8 mouse cellular contexts compared by ENCODE assay signal in genomic region chr6:31220184-31220931, GRCm38 (mm10).
DNase-seq lines count a peak whose midpoint lies in the region; ATAC-seq lines count a peak whose summit lies in the region.

No protein-coding gene starts in this region.

- no peak overlapping the region; the same call in 1 of the 2 replicates for H3K9ac ChIP-seq in limb, embryonic 11.5 days (ENCODE audit: low read length)

- no peaks in the 10 kb centered on the region for H3K36me3 ChIP-seq in limb, embryonic 11.5 days (ENCODE audit: control insufficient read depth, insufficient read depth, low read length)
- no peaks in the 10 kb centered on the region for H3K36me3 ChIP-seq in midbrain, embryonic 10.5 days

- peak; percentile 91 for DNase-seq in adrenal gland, adult 2 months
- DNase-seq in embryo, embryonic 10 days (ENCODE audit: low spot score), result peak; percentile 71
- DNase-seq in gastrocnemius, postnatal 25 days, result peak; percentile 86
- DNase-seq in induced T-regulatory cell, adult 2 months (ENCODE audit: low read depth), result peak; percentile 86
- peak; percentile 78 for DNase-seq in limb, embryonic 11.5 days (ENCODE audit: low spot score)
- peak; percentile 76 for DNase-seq in midbrain, embryonic 10.5 days (ENCODE audit: low spot score)
- DNase-seq in right cerebral cortex, postnatal 4 days, result peak; percentile 43

- WGBS in limb, embryonic 11.5 days, result under 1% methylated on average over 30 of the region's 30 CpGs
- under 1% methylated on average over 30 of the region's 30 CpGs for WGBS in midbrain, embryonic 10.5 days

- H3K9me3 ChIP-seq in limb, embryonic 11.5 days (ENCODE audit: control insufficient read depth, low read length), result no peaks in the 10 kb centered on the region
- H3K9me3 ChIP-seq in midbrain, embryonic 10.5 days (replicated peaks), result no peaks in the 10 kb centered on the region

- no peak for ATAC-seq in limb, embryonic 11.5 days (ENCODE audit: insufficient number of reproducible peaks, low FRiP score, low TSS enrichment, low read depth)
- ATAC-seq in erythroid progenitor cell, adult 5-6 weeks (replicated peaks; ENCODE audit: low FRiP score, poor library complexity, severe bottlenecking), result no peak

- peaks cover 62% of the 10 kb centered on the region for H3K27me3 ChIP-seq in limb, embryonic 11.5 days (ENCODE audit: control insufficient read depth, insufficient read depth, low read length)
- H3K27me3 ChIP-seq in midbrain, embryonic 10.5 days (ENCODE audit: low read depth, poor library complexity, severe bottlenecking), result peaks cover 90% of the 10 kb centered on the region

- peak overlapping the region; percentile 29 for H3K4me3 ChIP-seq in limb, embryonic 11.5 days (ENCODE audit: low read depth, low read length)
- H3K4me3 ChIP-seq in midbrain, embryonic 10.5 days, result peak overlapping the region; percentile 60

- H3K4me2 ChIP-seq in limb, embryonic 11.5 days (ENCODE audit: low read depth, severe bottlenecking), result peak overlapping the region; percentile 65

- peaks cover 21% of the 10 kb centered on the region for H3K4me1 ChIP-seq in limb, embryonic 11.5 days (ENCODE audit: control insufficient read depth, insufficient read depth, low read length)
- H3K4me1 ChIP-seq in midbrain, embryonic 10.5 days, result peaks cover 57% of the 10 kb centered on the region

- no peak overlapping the region for H3K27ac ChIP-seq in limb, embryonic 11.5 days (replicated peaks; ENCODE audit: low read depth, low read length)
- H3K27ac ChIP-seq in midbrain, embryonic 10.5 days (replicated peaks), result peak overlapping the region; percentile 69
